Mouse (Mus musculus) embryonic facial prominence, embryonic 14.5 days (tissue): ENCODE results near the gene Sf1. TPM values are rescaled to one million over a fixed set of nuclear protein-coding genes. Genes with fewer than 3 reads are reported as not detected.

ENCODE experiments used
- ATAC-seq: fragments of 200-750 bp; cut with Nextera tagmentation; 2 replicates; pipeline ENCODE4 v1.8.0; 2017; ENCODE audit warnings: low read depth, moderate number of reproducible peaks, moderate TSS enrichment
- DNase-seq: peaks from one replicate; pipeline ENCODE4 v3.0.0-alpha.2; 2015; ENCODE audit warnings: low spot score
- H3K27ac ChIP-seq: fragments of 300-500 bp; sonication (generic); replicated peaks from 2 replicates; pipeline ENCODE4 v1.5.1; 2014; ENCODE audit warnings: low read depth, mild to moderate bottlenecking, low read length, moderate library complexity
- H3K27me3 ChIP-seq: fragments of 300-500 bp; sonication (generic); replicated peaks from 2 replicates; pipeline ENCODE4 v1.6.1; 2014; ENCODE audit warnings: low read length; ENCODE audit not compliant: control insufficient read depth, insufficient read depth
- H3K36me3 ChIP-seq: fragments of 300-500 bp; sonication (generic); 2 replicates; pipeline ENCODE4 v1.6.1; 2014; ENCODE audit warnings: low read length, mixed read lengths; ENCODE audit not compliant: control insufficient read depth, insufficient read depth
- H3K4me1 ChIP-seq: fragments of 300-500 bp; sonication (generic); 2 replicates; pipeline ENCODE4 v1.6.1; 2014; ENCODE audit warnings: antibody characterized with exemption, low read length; ENCODE audit not compliant: control insufficient read depth, insufficient read depth
- H3K4me2 ChIP-seq: fragments of 300-500 bp; sonication (generic); 2 replicates; pipeline ENCODE4 v1.6.1; 2014; ENCODE audit warnings: low read depth, mild to moderate bottlenecking, low read length, moderate library complexity, mixed read lengths
- H3K4me3 ChIP-seq: fragments of 300-500 bp; sonication (generic); 2 replicates; pipeline ENCODE4 v1.5.1; 2014; ENCODE audit warnings: low read depth, mild to moderate bottlenecking, low read length
- H3K9ac ChIP-seq: fragments of 300-500 bp; sonication (generic); 2 replicates; pipeline ENCODE4 v1.6.1; 2014; ENCODE audit warnings: low read depth, mild to moderate bottlenecking, low read length, moderate library complexity, mixed read lengths
- H3K9me3 ChIP-seq: fragments of 300-500 bp; sonication (generic); 2 replicates; pipeline ENCODE4 v1.6.1; 2016; ENCODE audit warnings: low read length; ENCODE audit not compliant: control insufficient read depth
- WGBS: fragments of 180-500 bp; shearing (Covaris S2); extraction: QIAGEN DNeasy Blood & Tissue Kit; methylation state at CpG from one replicate; pipeline ENCODE4 v1.1.7; 2014; 5-methylcytosine and 5-hydroxymethylcytosine counted together
- polyA plus RNA-seq: library from polyadenylated mRNA; unstranded; fragments of >200 nt; fragmentation: Nextera tagmentation; extraction: Ambion mirVana; gene quantifications from 2 replicates; pipeline ENCODE4 v1.2.1, GENCODE M21; 2014

The Sf1 gene
- polyA plus RNA-seq, 1 experiment from 2014 or later, result 135 TPM

DNA sequence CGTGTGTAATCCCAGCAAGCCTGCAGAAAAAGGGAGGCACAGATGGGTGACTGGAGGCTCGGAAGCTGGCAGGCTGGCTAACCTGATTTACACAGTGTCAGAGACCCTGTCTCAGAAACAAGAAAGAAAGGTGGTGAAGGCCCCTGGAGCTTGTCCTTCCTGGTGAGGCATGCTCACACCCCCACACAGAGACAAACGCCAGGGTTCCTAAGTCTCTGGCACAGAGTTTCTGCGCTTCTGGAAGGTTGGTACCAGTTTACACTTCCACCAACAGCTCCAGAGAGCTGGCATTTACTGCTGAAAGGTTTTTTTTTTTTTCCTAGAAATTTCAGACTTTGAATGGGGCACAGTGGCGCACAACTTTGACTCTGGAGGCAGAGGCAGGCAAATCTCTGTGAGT is 32.7 kb downstream of the Sf1 start:
- H3K27ac ChIP-seq, result no peak overlapping the region
- H3K4me2 ChIP-seq, result no peak overlapping the region

DNA sequence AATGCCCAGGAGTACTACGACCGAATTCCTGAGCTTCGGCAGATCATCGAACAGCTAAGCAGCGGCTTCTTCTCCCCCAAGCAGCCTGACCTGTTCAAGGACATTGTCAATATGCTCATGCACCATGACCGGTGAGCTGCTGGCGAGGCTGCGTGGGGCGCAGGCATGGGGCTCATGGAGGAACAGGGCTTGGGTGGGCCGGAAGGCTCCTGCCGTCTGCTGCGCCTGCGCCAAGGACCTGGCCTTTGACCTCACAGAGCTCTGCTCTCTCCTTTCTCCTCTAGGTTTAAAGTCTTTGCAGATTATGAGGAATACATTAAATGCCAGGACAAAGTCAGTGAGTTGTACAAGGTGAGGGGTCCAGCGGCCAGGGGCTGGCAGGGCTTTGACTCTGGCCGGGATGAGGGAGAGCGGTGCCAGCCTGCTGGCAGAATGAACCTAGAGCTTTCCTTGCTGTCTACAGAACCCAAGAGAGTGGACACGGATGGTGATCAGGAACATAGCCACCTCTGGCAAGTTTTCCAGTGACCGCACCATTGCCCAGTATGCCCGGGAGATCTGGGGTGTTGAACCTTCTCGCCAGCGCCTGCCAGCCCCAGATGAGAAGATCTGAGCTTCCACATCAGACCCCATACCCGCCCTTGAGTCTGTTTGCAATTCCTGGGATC is 34.2 kb downstream of the Sf1 start:
- H3K9ac ChIP-seq, result no peak overlapping the region
- peaks cover 37% of the 10 kb centered on the region for H3K27me3 ChIP-seq
- DNase-seq, result no peak
- no peak for ATAC-seq
- WGBS, result 85% methylated on average over 22 of the region's 22 CpGs
- H3K4me1 ChIP-seq, result peaks cover 32% of the 10 kb centered on the region
- H3K4me2 ChIP-seq, result no peak overlapping the region
- no peak overlapping the region for H3K27ac ChIP-seq
- 0 out of 2 replicates have a peak overlapping the region, but pooled peaks have one; percentile 66 for H3K4me3 ChIP-seq
- H3K36me3 ChIP-seq, result no peaks in the 10 kb centered on the region
- H3K9me3 ChIP-seq, result no peaks in the 10 kb centered on the region

More for the DNA sequence above, 32.7 kb downstream of the Sf1 start:
- 91% methylated on average over 5 of the region's 5 CpGs for WGBS
- Histone ChIP-seq H3K9me3 (no peaks in the 10 kb centered on the region), H3K9ac (no peak overlapping the region), H3K4me3 (no peak overlapping the region), H3K4me1 (peaks cover 23% of the 10 kb centered on the region), H3K27me3 (peaks cover 22% of the 10 kb centered on the region), H3K36me3 (no peaks in the 10 kb centered on the region)
- no peak for DNase-seq
- ATAC-seq, result no peak

DNA sequence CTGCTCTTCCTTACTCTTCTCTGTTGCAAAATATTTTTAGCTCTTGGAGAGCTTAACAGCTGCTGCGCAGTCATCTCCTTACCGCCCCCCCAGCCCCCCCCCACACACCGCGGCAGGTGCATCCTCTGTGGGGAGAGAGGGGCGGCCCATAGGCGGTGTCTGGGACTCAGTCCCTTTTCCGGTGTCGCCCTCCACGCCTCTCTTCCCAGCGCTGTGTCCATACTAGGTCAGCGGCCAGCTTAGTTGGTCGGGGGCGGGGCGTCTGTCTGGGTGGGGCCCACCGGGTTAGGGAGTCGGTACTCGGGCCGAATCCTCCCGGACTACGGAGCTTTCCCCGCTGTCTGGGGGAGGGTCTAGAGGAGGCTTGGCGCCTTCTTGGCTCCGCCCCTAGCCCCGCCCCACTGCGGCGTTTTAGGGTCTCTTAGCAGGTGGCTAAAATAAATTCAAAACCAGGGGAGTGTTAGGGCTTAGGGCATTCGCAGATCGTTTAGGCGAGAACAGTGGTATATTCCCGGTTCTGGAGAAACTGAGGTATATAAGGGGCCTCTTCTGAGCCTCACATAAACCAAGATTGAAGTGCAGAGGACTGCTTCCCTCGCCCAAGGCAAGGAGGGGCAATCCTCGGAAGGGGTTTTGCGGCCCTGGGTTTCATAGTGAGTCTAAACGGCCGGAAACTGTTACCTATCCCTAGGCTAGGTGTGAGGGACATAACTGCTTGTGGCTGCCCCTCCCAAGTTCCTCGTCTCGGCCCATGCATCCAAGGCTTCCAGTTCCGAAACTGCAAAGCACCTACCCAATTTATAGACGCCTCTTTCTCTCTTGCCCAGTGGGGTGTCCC is 35.2 kb downstream of the Sf1 start:
- H3K36me3 ChIP-seq, result no peaks in the 10 kb centered on the region
- H3K9me3 ChIP-seq, result no peaks in the 10 kb centered on the region
- DNase-seq, result peak; percentile 58
- H3K4me2 ChIP-seq, result peak overlapping the region; percentile 99
- peak overlapping the region; percentile 66 for H3K4me3 ChIP-seq
- H3K27me3 ChIP-seq, result peaks cover 38% of the 10 kb centered on the region
- peak; percentile 54 for ATAC-seq
- H3K27ac ChIP-seq, result 0 out of 2 replicates have a peak overlapping the region, but pooled peaks have one; percentile 11
- WGBS, result under 1% methylated on average over 37 of the region's 39 CpGs
- H3K9ac ChIP-seq, result peak overlapping the region; percentile 68
- H3K4me1 ChIP-seq, result peaks cover 32% of the 10 kb centered on the region

DNA sequence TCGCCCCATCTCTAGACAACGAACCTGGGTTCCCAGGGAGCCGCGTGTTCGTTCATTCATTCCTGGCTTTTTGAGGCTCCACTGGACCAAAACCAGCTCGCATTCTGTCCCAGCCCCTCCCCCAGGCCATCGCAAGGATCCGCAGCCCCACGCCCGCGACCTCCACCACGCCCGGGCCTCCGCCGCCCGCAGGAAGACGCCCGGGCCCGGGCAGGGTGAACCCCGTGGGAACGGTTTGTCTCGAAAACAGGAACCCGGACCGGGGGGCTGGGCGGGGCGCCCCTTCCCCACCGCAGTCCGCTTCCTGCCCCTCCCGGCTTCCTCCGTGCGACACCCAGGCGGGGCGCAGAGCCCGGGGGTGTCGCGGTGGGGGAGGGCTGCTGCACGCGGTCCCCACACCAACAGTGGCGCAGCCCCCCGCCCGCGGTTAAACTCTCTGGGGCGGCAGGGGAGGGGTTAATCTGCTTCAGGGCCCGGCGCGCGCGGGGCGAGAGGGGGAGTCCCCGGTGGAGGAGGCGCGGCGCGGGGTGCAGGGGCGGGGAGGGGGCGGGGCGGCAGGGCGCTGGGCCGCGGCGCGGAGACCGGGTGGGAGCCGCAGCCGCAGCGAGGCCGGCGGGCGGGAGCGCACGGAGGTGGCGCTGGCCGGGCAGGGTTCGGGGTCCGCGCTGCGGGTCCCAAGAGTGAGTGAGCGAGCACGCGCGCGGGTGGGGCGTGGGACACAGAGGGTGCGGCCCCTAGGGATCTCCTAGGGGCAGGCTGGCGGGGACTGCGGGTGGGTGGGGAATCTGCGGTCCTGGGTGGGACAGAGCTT is 36.0 kb downstream of the Sf1 start, which contains the start of gene Rasgrp2:
Rasgrp2 (plus strand) TSS at position 56 of the 811 bp plus-strand sequence.
- DNase-seq, result no peak
- Histone ChIP-seq H3K27me3 (peaks cover 38% of the 10 kb centered on the region), H3K9ac (peak within 1 kb of the TSS; percentile 68), H3K4me2 (peak within 1 kb of the TSS; percentile 99), H3K4me3 (peak within 1 kb of the TSS; percentile 66), H3K4me1 (peaks cover 32% of the 10 kb centered on the region), H3K36me3 (no peaks in the 10 kb centered on the region), H3K9me3 (no peaks in the 10 kb centered on the region), H3K27ac (0 out of 2 replicates have a peak within 1 kb of the TSS, but pooled peaks have one; percentile 21)
- peak; percentile 15; the same call in 1 of the 2 replicates for ATAC-seq
- under 1% methylated on average over 46 of the region's 87 CpGs for WGBS

DNA sequence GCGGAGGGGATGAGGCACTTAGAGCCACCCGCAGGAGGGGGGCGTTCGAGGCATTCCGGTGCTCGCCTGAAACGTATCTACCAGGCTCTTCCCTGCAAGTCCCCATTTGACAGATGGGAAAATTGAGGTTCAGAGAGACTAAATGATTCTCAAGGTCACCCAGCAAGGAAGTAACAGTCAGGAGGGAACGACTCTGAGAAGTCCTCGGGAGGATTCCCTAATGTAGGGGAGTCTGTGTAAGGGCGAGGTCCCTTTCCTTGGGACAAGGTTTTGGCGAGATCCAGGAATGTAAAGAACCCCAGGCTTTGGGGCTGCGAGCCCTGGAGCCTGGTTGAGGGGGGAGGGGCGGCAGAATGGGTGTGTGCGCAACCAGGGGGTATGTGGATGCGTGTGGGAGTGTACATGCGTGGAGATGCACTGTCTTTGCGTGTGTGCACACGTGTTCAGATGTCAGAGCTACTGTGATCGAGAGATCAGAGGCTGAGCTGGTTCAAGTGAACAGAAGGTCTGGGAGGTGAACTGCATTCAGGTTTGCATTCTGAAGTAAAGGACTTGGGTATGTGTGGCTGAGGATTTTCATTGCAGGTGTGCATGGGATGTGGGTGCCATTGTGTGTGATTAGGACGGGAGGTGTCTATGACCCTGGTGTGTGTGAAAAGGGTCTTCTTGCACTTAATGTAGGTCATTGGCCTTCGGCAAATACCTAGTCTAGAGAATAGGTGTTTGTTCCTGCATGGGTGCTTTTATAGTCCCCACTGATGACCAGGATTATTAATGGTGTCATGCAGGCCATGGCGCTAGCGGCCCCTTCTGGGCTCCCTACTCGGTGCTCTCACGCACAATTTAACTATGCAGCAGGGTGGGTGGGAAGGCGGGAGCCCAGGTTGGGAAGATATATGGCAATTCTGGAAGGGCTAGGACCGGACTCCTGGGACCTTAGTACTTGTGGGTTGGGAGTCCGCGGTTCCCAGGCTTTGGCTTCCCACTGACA is 36.9 kb downstream of the Sf1 start:
- DNase-seq (no peak), ATAC-seq (no peak)
- WGBS, result 2% methylated on average over 29 of the region's 29 CpGs
- no peaks in the 10 kb centered on the region for H3K36me3 ChIP-seq
- no peak overlapping the region for H3K27ac ChIP-seq
- peak overlapping the region; percentile 99 for H3K4me2 ChIP-seq
- H3K9me3 ChIP-seq, result no peaks in the 10 kb centered on the region
- H3K4me3 ChIP-seq, result peak overlapping the region; percentile 66
- H3K9ac ChIP-seq, result peak overlapping the region; percentile 68
- peaks cover 32% of the 10 kb centered on the region for H3K4me1 ChIP-seq
- H3K27me3 ChIP-seq, result peaks cover 38% of the 10 kb centered on the region

DNA sequence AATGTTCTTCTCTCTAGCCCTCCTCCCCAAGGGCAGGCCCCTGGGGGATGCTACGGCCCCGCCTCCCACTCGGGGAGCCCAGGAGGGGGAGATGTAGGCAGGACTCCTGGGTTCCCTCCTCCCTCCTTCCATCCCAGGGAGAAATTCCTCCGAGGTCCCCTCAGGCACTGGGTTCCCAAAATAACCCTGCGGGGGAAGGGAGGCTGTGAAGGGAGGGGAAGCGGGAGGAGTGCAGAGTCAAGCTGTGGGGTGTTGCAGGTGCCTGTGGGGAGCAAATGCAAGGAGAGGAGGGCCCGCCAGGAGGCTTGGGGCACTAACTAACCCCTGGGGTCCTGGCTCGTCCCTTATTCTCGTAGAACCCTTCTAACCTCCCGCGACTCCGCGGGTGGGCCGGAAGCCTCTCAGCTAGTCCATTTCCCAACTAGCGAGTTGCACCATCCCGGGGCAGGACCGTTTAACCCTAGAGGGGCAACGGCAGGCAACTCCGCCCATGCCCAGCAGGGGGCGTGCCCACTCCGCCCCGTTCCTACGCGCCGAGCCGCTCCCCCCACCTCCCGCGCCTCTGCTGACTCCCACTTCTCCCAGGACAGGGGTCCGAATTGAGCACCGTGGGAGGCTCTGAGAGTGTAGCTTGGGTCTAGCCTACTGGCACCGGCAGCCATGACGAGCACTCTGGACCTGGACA is 37.8 kb downstream of the Sf1 start:
- H3K36me3 ChIP-seq, result no peaks in the 10 kb centered on the region
- peaks cover 38% of the 10 kb centered on the region for H3K27me3 ChIP-seq

DNA sequence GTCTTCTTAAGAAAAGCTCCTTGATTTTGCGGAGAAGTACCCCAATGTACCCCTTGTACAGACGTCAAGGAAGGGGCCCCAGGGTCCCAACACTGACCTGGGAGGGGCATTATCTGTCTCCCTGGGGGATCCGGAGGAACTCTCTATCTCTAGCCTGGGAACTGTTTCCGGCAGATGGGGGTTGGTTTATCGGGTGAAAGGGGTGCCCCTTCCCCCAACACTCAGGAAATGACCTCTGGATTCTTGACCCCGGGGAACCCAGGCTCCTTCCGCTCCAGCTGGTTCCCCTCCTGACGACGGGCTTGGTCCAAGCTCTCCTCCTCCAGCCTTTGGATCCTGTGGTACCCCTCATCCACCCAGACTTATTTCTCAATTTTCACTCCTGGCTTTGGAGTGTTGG is 38.5 kb downstream of the Sf1 start:
- peaks cover 38% of the 10 kb centered on the region for H3K27me3 ChIP-seq
- DNase-seq (no peak), ATAC-seq (no peak)
- H3K9ac ChIP-seq, result peak overlapping the region; percentile 58
- 6% methylated on average over 8 of the region's 9 CpGs for WGBS
- no peaks in the 10 kb centered on the region for H3K36me3 ChIP-seq
- H3K27ac ChIP-seq, result no peak overlapping the region
- peaks cover 32% of the 10 kb centered on the region for H3K4me1 ChIP-seq
- H3K4me2 ChIP-seq, result peak overlapping the region; percentile 99
- H3K9me3 ChIP-seq, result no peaks in the 10 kb centered on the region
- H3K4me3 ChIP-seq, result peak overlapping the region; percentile 66

More for the DNA sequence above, 37.8 kb downstream of the Sf1 start:
- peak; percentile 4; the same call in 1 of the 2 replicates for ATAC-seq
- Histone ChIP-seq H3K27ac (no peak overlapping the region), H3K9ac (peak overlapping the region; percentile 58), H3K4me3 (peak overlapping the region; percentile 66), H3K4me1 (peaks cover 32% of the 10 kb centered on the region), H3K9me3 (no peaks in the 10 kb centered on the region), H3K4me2 (peak overlapping the region; percentile 99)
- 1% methylated on average over 22 of the region's 32 CpGs for WGBS
- DNase-seq, result peak; percentile 57
